Mouse (Mus musculus): ENCODE results near the gene Dclk2. TPM values are rescaled to one million over a fixed set of nuclear protein-coding genes. Genes with fewer than 3 reads are reported as not detected.

Dclk2 gene
- polyA plus RNA-seq, 1 experiment from 2014 or later = 4.0 TPM

DNA sequence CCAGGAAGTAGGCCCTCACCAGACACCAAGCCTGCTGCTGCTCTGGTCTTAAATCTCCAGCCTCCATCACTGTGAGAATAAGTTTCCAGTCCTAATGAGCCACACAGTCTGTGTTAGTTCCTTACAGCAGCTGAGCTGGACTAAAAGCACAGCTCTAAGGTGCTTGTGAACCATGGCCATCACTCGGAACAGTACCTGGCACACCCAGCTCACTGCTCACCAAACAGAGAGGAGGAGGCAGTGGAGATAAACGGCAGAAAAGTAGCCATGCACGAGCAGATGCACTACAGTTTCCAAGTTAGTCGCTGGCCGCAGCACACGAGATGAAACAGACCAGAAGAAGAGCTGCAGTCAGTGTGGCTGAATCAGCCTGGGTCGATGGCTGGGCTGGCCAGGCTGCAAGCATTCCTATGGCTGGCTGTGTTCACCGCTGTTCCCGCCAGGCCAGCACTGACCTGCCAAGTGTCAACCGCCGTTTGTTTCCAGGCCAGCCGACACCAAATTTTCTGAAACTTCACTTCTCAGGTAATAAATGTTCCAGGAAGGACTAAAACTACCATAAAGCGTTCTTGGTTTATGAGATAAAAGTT is 122.7 kb downstream of the Dclk2 start:
- Histone ChIP-seq H3K4me1 (ENCODE audit: insufficient read depth, low read length) (0 out of 2 replicates have a peak, but pooled peaks cover 6% of the 10 kb centered on the region), H3K4me3 (ENCODE audit: low read length) (no peak overlapping the region), H3K27ac (ENCODE audit: low read length) (no peak overlapping the region), H3K4me2 (replicated peaks; ENCODE audit: low read depth, low read length) (no peak overlapping the region), H3K9ac (replicated peaks; ENCODE audit: low read length) (no peak overlapping the region), H3K9me3 (ENCODE audit: low read length) (no peaks in the 10 kb centered on the region), H3K36me3 (ENCODE audit: insufficient read depth, low read length) (no peaks in the 10 kb centered on the region), H3K27me3 (ENCODE audit: insufficient read depth, low read length) (no peaks in the 10 kb centered on the region; the same call in 1 of the 2 replicates)
- no peak for ATAC-seq (ENCODE audit: low FRiP score, low TSS enrichment)
- 75% methylated on average over 13 of the region's 13 CpGs for WGBS

GRCm38 (mm10) chr3:86796716-86797115 is 123.9 kb downstream of the Dclk2 start:
- Histone ChIP-seq H3K4me2 (replicated peaks; ENCODE audit: low read depth, low read length) (no peak overlapping the region), H3K4me3 (ENCODE audit: low read length) (no peak overlapping the region), H3K9me3 (ENCODE audit: low read length) (no peaks in the 10 kb centered on the region), H3K9ac (replicated peaks; ENCODE audit: low read length) (no peak overlapping the region), H3K36me3 (ENCODE audit: insufficient read depth, low read length) (no peaks in the 10 kb centered on the region), H3K4me1 (ENCODE audit: insufficient read depth, low read length) (0 out of 2 replicates have a peak, but pooled peaks cover 6% of the 10 kb centered on the region), H3K27me3 (ENCODE audit: insufficient read depth, low read length) (no peaks in the 10 kb centered on the region; the same call in 1 of the 2 replicates), H3K27ac (ENCODE audit: low read length) (no peak overlapping the region)
- no peak for ATAC-seq (ENCODE audit: low FRiP score, low TSS enrichment)
- 40% methylated on average over 6 of the region's 6 CpGs for WGBS

DNA sequence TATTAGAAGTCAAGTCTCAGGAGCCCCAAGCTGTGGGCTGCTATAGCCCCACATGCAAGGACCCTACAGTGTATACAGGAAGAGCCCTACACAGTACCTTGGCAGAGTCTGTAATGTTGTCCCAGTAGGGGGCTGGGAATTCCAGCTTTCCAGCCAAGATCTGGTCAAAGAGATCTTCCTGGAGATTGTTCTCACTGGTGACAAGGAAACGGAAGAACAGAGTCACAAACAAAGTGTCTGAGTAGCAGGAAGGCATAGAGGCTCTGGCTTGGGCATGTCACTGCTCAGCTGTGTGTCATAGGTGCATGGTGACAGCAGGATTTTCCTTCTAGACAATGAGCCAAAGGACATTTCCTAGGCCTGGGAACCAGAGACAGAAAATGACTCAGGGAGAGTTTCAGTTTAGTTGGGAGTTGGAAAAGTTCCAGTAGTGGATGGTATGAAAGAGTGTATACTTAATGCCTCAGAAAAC is 126.9 kb downstream of the Dclk2 start:
- no peaks in the 10 kb centered on the region for H3K9me3 ChIP-seq (ENCODE audit: low read length)
- H3K4me1 ChIP-seq (ENCODE audit: insufficient read depth, low read length) = 0 out of 2 replicates have a peak, but pooled peaks cover 6% of the 10 kb centered on the region
- WGBS = 63% methylated on average over 1 of the region's 1 CpGs
- H3K27me3 ChIP-seq (ENCODE audit: insufficient read depth, low read length) = no peaks in the 10 kb centered on the region
- no peak overlapping the region for H3K9ac ChIP-seq (replicated peaks; ENCODE audit: low read length)
- peak; percentile 83 for ATAC-seq (ENCODE audit: low FRiP score, low TSS enrichment)
- H3K36me3 ChIP-seq (ENCODE audit: insufficient read depth, low read length) = no peaks in the 10 kb centered on the region
- no peak overlapping the region for H3K4me2 ChIP-seq (replicated peaks; ENCODE audit: low read depth, low read length)
- no peak overlapping the region for H3K4me3 ChIP-seq (ENCODE audit: low read length)
- H3K27ac ChIP-seq (ENCODE audit: low read length) = peak overlapping the region; percentile 37; the same call in 1 of the 2 replicates

DNA sequence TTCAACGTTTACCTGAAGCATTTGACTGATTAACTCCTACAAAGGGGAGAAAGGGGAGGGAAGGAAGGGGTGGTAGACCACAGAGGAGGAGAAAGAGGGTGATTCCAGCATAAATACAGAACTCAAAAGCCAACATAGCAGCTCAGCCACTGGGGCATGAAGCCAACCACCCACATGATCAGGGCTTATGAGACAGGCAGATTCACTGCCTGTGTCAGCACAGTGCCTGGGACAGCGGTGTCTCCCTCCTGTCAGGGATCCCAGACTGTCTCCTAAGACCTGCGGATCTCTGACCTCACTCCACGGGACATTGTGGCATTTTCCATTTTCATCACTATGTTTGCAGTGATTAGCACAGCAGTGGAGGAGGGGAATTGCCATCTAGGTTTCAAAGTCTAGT is 127.4 kb downstream of the Dclk2 start:
- Histone ChIP-seq H3K4me1 (ENCODE audit: insufficient read depth, low read length) (0 out of 2 replicates have a peak, but pooled peaks cover 6% of the 10 kb centered on the region), H3K36me3 (ENCODE audit: insufficient read depth, low read length) (no peaks in the 10 kb centered on the region), H3K4me3 (ENCODE audit: low read length) (no peak overlapping the region), H3K27ac (ENCODE audit: low read length) (peak overlapping the region; percentile 37; the same call in 1 of the 2 replicates), H3K9ac (replicated peaks; ENCODE audit: low read length) (no peak overlapping the region), H3K4me2 (replicated peaks; ENCODE audit: low read depth, low read length) (no peak overlapping the region), H3K9me3 (ENCODE audit: low read length) (no peaks in the 10 kb centered on the region), H3K27me3 (ENCODE audit: insufficient read depth, low read length) (no peaks in the 10 kb centered on the region)
- ATAC-seq (ENCODE audit: low FRiP score, low TSS enrichment) = peak; percentile 28
- WGBS = 49% methylated on average over 4 of the region's 4 CpGs

DNA sequence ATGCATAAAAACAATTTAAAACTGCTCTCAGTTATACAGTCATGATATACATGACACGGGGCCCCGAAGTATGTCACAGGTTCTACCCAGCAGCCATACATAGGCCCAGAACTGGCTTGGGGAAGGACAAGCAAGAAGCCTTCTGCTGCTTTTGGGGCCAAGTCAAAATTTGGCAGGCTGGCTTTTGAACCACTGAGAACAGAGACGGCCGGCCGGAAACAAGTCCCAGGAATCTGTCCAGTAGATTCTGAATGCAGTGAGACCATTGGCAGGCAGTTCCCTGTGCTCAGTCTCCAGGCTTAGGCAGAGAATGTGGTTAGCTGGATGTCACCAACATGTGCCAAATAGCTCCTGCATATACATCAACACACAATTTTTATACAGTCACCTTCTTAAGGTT is 130.9 kb downstream of the Dclk2 start:
- 0 out of 2 replicates have a peak, but pooled peaks cover 6% of the 10 kb centered on the region for H3K4me1 ChIP-seq (ENCODE audit: insufficient read depth, low read length)
- no peak for ATAC-seq (ENCODE audit: low FRiP score, low TSS enrichment)
- H3K4me2 ChIP-seq (replicated peaks; ENCODE audit: low read depth, low read length) = no peak overlapping the region
- H3K27ac ChIP-seq (ENCODE audit: low read length) = no peak overlapping the region
- no peaks in the 10 kb centered on the region for H3K27me3 ChIP-seq (ENCODE audit: insufficient read depth, low read length)
- WGBS = 79% methylated on average over 5 of the region's 5 CpGs
- no peak overlapping the region for H3K9ac ChIP-seq (replicated peaks; ENCODE audit: low read length)
- H3K4me3 ChIP-seq (ENCODE audit: low read length) = no peak overlapping the region
- no peaks in the 10 kb centered on the region for H3K36me3 ChIP-seq (ENCODE audit: insufficient read depth, low read length)
- no peaks in the 10 kb centered on the region for H3K9me3 ChIP-seq (ENCODE audit: low read length)

- Histone ChIP-seq H3K36me3 (ENCODE audit: insufficient read depth, low read length) (no peaks in the 10 kb centered on the region), H3K4me1 (ENCODE audit: insufficient read depth, low read length) (0 out of 2 replicates have a peak, but pooled peaks cover 6% of the 10 kb centered on the region), H3K27me3 (ENCODE audit: insufficient read depth, low read length) (no peaks in the 10 kb centered on the region), H3K9ac (replicated peaks; ENCODE audit: low read length) (no peak overlapping the region), H3K9me3 (ENCODE audit: low read length) (no peaks in the 10 kb centered on the region), H3K4me2 (replicated peaks; ENCODE audit: low read depth, low read length) (no peak overlapping the region), H3K27ac (ENCODE audit: low read length) (no peak overlapping the region), H3K4me3 (ENCODE audit: low read length) (no peak overlapping the region)
- ATAC-seq (ENCODE audit: low FRiP score, low TSS enrichment) = no peak
- WGBS = 43% methylated on average over 6 of the region's 6 CpGs
Measured at GRCm38 (mm10) chr3:86788711-86789110, 131.9 kb downstream of the Dclk2 start.

DNA sequence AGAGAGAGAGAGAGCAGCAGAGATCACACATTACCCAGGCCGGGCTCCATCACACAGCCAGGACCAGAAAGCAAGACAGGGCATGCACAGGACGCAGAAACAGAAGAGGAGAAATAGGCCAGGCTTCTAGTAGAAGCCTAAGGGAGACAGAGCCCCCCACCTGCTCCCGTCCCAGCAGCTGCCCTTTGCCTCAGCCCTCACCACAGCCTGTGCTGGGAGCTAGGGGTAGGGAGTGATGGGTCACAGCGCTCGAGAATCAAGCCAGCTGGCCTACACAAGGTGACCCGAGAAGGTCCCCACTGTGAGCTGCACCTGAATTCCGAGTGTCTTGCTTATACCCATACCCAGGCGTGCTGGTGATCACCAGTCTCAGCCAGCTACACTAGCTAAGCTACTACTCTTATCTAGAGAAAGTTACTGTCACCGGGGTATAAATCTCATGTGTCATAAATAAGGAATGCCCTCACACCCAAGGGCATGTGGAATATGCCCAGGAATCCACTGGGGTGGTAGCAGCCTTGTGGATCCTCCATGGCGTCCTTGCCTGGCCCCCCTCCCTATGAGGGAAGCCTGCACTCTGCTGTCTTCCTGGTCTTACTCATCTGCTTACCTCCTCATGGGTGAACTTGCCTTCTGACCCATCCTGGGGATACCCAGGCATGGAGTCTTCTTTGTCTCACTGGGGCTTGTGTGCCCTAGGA is 133.1 kb downstream of the Dclk2 start:
- 79% methylated on average over 10 of the region's 10 CpGs for WGBS
- Histone ChIP-seq H3K9ac (replicated peaks; ENCODE audit: low read length) (no peak overlapping the region), H3K4me3 (ENCODE audit: low read length) (no peak overlapping the region), H3K4me2 (replicated peaks; ENCODE audit: low read depth, low read length) (no peak overlapping the region), H3K27ac (ENCODE audit: low read length) (no peak overlapping the region), H3K36me3 (ENCODE audit: insufficient read depth, low read length) (no peaks in the 10 kb centered on the region), H3K9me3 (ENCODE audit: low read length) (no peaks in the 10 kb centered on the region), H3K27me3 (ENCODE audit: insufficient read depth, low read length) (no peaks in the 10 kb centered on the region), H3K4me1 (ENCODE audit: insufficient read depth, low read length) (no peaks in the 10 kb centered on the region)
- no peak for ATAC-seq (ENCODE audit: low FRiP score, low TSS enrichment)

DNA sequence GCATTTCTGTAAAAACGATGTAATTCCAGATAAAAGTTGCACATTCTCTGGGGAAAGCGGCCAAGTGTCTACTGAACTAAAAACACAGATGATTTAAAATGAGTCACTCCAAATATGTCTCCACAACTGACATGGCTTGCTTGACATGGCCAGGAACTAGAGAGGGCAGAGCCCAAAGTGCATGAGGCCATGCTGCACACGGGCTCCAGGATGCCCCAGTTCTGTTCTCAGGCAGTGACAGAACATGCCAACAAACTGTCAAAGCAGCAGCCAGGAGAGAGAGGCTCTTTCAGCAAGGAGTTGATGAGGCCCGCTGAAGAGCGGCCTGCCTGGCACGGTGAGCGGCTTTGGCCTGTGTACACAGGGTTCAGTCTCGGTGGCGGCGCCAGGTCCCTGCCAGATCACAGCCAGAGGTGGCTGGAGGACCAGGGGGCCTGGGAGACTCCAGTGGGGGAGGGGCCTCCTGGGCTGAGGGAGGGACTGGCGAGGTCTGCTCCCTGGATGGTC is 133.8 kb downstream of the Dclk2 start:
- no peak overlapping the region for H3K27ac ChIP-seq (ENCODE audit: low read length)
- H3K4me2 ChIP-seq (replicated peaks; ENCODE audit: low read depth, low read length) = no peak overlapping the region
- no peak overlapping the region for H3K4me3 ChIP-seq (ENCODE audit: low read length)
- WGBS = 60% methylated on average over 11 of the region's 11 CpGs
- ATAC-seq (ENCODE audit: low FRiP score, low TSS enrichment) = peak; percentile 62
- H3K9me3 ChIP-seq (ENCODE audit: low read length) = no peaks in the 10 kb centered on the region
- no peak overlapping the region for H3K9ac ChIP-seq (replicated peaks; ENCODE audit: low read length)
- H3K27me3 ChIP-seq (ENCODE audit: insufficient read depth, low read length) = no peaks in the 10 kb centered on the region
- H3K4me1 ChIP-seq (ENCODE audit: insufficient read depth, low read length) = no peaks in the 10 kb centered on the region
- no peaks in the 10 kb centered on the region for H3K36me3 ChIP-seq (ENCODE audit: insufficient read depth, low read length)

- no peak for ATAC-seq (ENCODE audit: low FRiP score, low TSS enrichment)
- Histone ChIP-seq H3K9ac (replicated peaks; ENCODE audit: low read length) (no peak overlapping the region; the same call in 1 of the 2 replicates), H3K4me3 (ENCODE audit: low read length) (no peak overlapping the region), H3K9me3 (ENCODE audit: low read length) (no peaks in the 10 kb centered on the region), H3K27me3 (ENCODE audit: insufficient read depth, low read length) (no peaks in the 10 kb centered on the region), H3K36me3 (ENCODE audit: insufficient read depth, low read length) (no peaks in the 10 kb centered on the region), H3K4me1 (ENCODE audit: insufficient read depth, low read length) (no peaks in the 10 kb centered on the region), H3K4me2 (replicated peaks; ENCODE audit: low read depth, low read length) (no peak overlapping the region), H3K27ac (ENCODE audit: low read length) (no peak overlapping the region)
- whole genome bisulfite sequencing = 83% methylated on average over 12 of the region's 12 CpGs
Measured at GRCm38 (mm10) chr3:86786280-86786679, 134.4 kb downstream of the Dclk2 start.

- no peaks in the 10 kb centered on the region for H3K27me3 ChIP-seq (ENCODE audit: insufficient read depth, low read length)
- no peaks in the 10 kb centered on the region for H3K4me1 ChIP-seq (ENCODE audit: insufficient read depth, low read length)
- H3K9me3 ChIP-seq (ENCODE audit: low read length) = no peaks in the 10 kb centered on the region
- ATAC-seq (ENCODE audit: low FRiP score, low TSS enrichment) = no peak; the same call in 1 of the 2 replicates
- no peak overlapping the region for H3K27ac ChIP-seq (ENCODE audit: low read length)
- H3K4me3 ChIP-seq (ENCODE audit: low read length) = no peak overlapping the region
- no peak overlapping the region for H3K9ac ChIP-seq (replicated peaks; ENCODE audit: low read length)
- WGBS = 54% methylated on average over 11 of the region's 11 CpGs
- no peaks in the 10 kb centered on the region for H3K36me3 ChIP-seq (ENCODE audit: insufficient read depth, low read length)
- no peak overlapping the region for H3K4me2 ChIP-seq (replicated peaks; ENCODE audit: low read depth, low read length)
Measured at GRCm38 (mm10) chr3:86784930-86785329, 135.7 kb downstream of the Dclk2 start.

Data from kidney, embryonic 16.5 days (tissue).